Mouse (Mus musculus): ENCODE measurements at regions not wholly inside any gene's neighbourhood (a gene's known extent, or its start where the extent isn't known, plus 50 kb on each side); places are given as distances from the start of the nearest gene placed in this dataset.
A peak's percentile ranks its signal among the peaks of the same experiment; 100 is the strongest.

GRCm38 (mm10) chr4:153114998-153115397 lies 367.6 kb downstream of the Ajap1 start:
- Histone ChIP-seq H3K27me3 (replicated peaks; ENCODE audit: control insufficient read depth, insufficient read depth, low read length) (no peaks in the 10 kb centered on the region), H3K36me3 (ENCODE audit: control insufficient read depth, insufficient read depth, low read length) (no peaks in the 10 kb centered on the region), H3K4me3 (ENCODE audit: low read length) (no peak overlapping the region), H3K27ac (ENCODE audit: low read depth, low read length) (no peak overlapping the region), H3K4me2 (ENCODE audit: low read length) (no peak overlapping the region), H3K9me3 (ENCODE audit: control insufficient read depth, low read length) (peaks cover 2% of the 10 kb centered on the region; the same call in 1 of the 2 replicates), H3K4me1 (ENCODE audit: control insufficient read depth, insufficient read depth, low read depth, low read length) (peaks cover 2% of the 10 kb centered on the region; the same call in 1 of the 2 replicates), H3K9ac (ENCODE audit: low read depth, low read length) (no peak overlapping the region)
- no peak for ATAC-seq
- 49% methylated on average over 7 of the region's 7 CpGs for WGBS

DNA sequence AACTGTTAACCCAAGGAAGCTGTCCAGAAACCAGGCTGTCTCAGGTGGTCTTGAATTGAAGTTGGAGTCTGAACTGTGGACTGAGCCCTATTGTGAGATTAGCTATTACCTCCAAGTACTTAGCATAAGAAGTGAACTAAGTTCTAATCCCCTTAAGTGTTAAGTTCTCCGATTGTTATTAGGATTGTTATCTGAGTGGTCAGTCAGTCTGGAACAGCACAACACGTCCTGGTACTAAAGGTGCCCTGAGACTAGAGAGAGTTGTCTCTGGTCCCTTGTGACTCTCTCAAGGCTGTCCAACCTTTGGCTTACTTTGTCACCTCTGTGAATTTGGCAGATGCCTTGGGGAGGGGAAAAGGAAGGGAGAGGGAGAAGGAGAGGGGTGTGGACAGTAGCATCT lies 369.0 kb downstream of the Ajap1 start:
- Histone ChIP-seq H3K4me3 (ENCODE audit: low read length) (no peak overlapping the region), H3K9me3 (ENCODE audit: control insufficient read depth, low read length) (peaks cover 2% of the 10 kb centered on the region; the same call in 1 of the 2 replicates), H3K9ac (ENCODE audit: low read depth, low read length) (no peak overlapping the region)

DNA sequence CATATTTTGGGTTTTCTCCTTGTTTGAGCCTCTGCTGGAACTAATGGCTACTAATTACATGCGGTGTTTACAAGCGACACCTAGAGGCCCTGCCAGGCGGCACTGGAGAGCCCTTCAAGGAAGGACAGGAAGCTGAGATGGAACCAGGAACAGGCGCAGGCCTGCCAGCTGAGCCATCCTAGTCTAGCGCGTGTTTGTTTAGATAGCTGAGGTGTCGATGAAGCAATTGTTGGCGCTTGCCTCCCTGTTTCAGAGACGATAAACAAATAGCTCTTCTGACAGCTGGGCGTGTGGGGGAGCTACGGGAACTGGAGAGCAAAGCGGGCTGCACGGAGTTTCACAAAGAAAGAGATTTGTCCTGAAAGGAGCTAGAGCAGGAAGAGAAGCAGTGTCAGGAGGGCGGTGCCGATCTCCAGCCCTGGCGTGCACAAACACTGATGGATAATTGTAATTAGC lies 372.3 kb downstream of the Ajap1 start:
- Histone ChIP-seq H3K36me3 (ENCODE audit: control insufficient read depth, insufficient read depth, low read length) (no peaks in the 10 kb centered on the region), H3K4me1 (ENCODE audit: control insufficient read depth, insufficient read depth, low read depth, low read length) (no peaks in the 10 kb centered on the region), H3K27me3 (replicated peaks; ENCODE audit: control insufficient read depth, insufficient read depth, low read length) (no peaks in the 10 kb centered on the region), H3K4me3 (ENCODE audit: low read length) (no peak overlapping the region), H3K9me3 (ENCODE audit: control insufficient read depth, low read length) (no peaks in the 10 kb centered on the region; the same call in 1 of the 2 replicates), H3K27ac (ENCODE audit: low read depth, low read length) (no peak overlapping the region), H3K4me2 (ENCODE audit: low read length) (no peak overlapping the region), H3K9ac (ENCODE audit: low read depth, low read length) (no peak overlapping the region)
- peak; percentile 40; the same call in 1 of the 2 replicates for ATAC-seq
- 39% methylated on average over 16 of the region's 16 CpGs for WGBS

More for the DNA sequence above, 369.0 kb downstream of the Ajap1 start:
- no peak overlapping the region for H3K27ac ChIP-seq (ENCODE audit: low read depth, low read length)
- no peak overlapping the region for H3K4me2 ChIP-seq (ENCODE audit: low read length)
- 70% methylated on average over 2 of the region's 2 CpGs for WGBS
- H3K36me3 ChIP-seq (ENCODE audit: control insufficient read depth, insufficient read depth, low read length) = no peaks in the 10 kb centered on the region
- no peak for ATAC-seq
- no peaks in the 10 kb centered on the region for H3K4me1 ChIP-seq (ENCODE audit: control insufficient read depth, insufficient read depth, low read depth, low read length)
- H3K27me3 ChIP-seq (replicated peaks; ENCODE audit: control insufficient read depth, insufficient read depth, low read length) = no peaks in the 10 kb centered on the region

- Histone ChIP-seq H3K4me2 (ENCODE audit: low read length) (no peak overlapping the region), H3K4me1 (ENCODE audit: control insufficient read depth, insufficient read depth, low read depth, low read length) (no peaks in the 10 kb centered on the region), H3K27ac (ENCODE audit: low read depth, low read length) (no peak overlapping the region), H3K9ac (ENCODE audit: low read depth, low read length) (no peak overlapping the region), H3K36me3 (ENCODE audit: control insufficient read depth, insufficient read depth, low read length) (no peaks in the 10 kb centered on the region), H3K4me3 (ENCODE audit: low read length) (no peak overlapping the region), H3K9me3 (ENCODE audit: control insufficient read depth, low read length) (no peaks in the 10 kb centered on the region), H3K27me3 (replicated peaks; ENCODE audit: control insufficient read depth, insufficient read depth, low read length) (no peaks in the 10 kb centered on the region)
- ATAC-seq = no peak
- WGBS = 72% methylated on average over 12 of the region's 12 CpGs
Measured at GRCm38 (mm10) chr4:153098591-153098990, 384.0 kb downstream of the Ajap1 start.

DNA sequence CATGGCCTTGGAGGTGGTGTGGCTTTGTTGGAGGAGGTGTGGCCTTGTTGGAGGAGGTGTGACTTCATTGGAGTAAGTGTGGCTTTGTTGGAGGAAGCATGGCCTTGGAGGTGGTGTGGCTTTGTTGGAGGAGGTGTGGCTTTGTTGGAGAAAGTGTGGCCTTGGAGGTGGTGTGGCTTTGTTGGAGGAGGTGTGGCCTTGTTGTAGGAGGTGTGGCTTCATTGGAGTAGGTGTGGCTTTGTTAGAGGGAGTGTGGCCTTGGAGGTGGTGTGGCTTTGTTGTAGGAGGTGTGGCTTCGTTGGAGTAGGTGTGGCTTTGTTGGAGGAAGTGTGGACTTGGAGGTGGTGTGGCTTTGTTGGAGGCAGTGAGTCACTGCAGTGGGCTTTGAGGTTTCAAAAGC lies 385.0 kb downstream of the Ajap1 start:
- 100% methylated on average over 1 of the region's 1 CpGs for WGBS
- Histone ChIP-seq H3K4me1 (ENCODE audit: control insufficient read depth, insufficient read depth, low read depth, low read length) (no peaks in the 10 kb centered on the region), H3K4me2 (ENCODE audit: low read length) (no peak overlapping the region), H3K27me3 (replicated peaks; ENCODE audit: control insufficient read depth, insufficient read depth, low read length) (no peaks in the 10 kb centered on the region), H3K4me3 (ENCODE audit: low read length) (no peak overlapping the region), H3K36me3 (ENCODE audit: control insufficient read depth, insufficient read depth, low read length) (no peaks in the 10 kb centered on the region), H3K9me3 (ENCODE audit: control insufficient read depth, low read length) (no peaks in the 10 kb centered on the region), H3K9ac (ENCODE audit: low read depth, low read length) (no peak overlapping the region), H3K27ac (ENCODE audit: low read depth, low read length) (no peak overlapping the region)
- no peak for ATAC-seq

DNA sequence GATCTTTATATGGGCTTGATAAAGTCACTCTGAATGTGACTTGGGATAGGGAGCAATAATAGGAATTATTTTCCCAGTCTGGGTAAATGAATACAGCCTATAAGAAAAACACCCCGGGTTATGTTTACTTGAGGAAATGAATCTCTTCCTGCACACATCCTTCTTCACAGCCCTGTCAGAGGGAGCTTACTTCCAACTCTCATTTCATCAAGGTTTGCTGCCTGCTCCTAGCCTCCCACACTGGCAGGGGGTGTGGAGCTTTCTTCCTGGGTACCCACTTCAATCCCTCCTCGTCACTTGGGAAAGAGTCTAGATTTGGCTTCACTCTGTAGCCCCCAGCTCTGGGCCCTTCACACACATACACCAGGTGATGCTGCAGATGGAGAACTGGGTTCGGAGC lies 389.5 kb downstream of the Ajap1 start:
- no peak for ATAC-seq
- no peak overlapping the region for H3K4me2 ChIP-seq (ENCODE audit: low read length)
- H3K27ac ChIP-seq (ENCODE audit: low read depth, low read length) = no peak overlapping the region
- no peak overlapping the region for H3K4me3 ChIP-seq (ENCODE audit: low read length)
- H3K4me1 ChIP-seq (ENCODE audit: control insufficient read depth, insufficient read depth, low read depth, low read length) = no peaks in the 10 kb centered on the region
- no peaks in the 10 kb centered on the region for H3K27me3 ChIP-seq (replicated peaks; ENCODE audit: control insufficient read depth, insufficient read depth, low read length)
- H3K9me3 ChIP-seq (ENCODE audit: control insufficient read depth, low read length) = 0 out of 2 replicates have a peak, but pooled peaks cover 2% of the 10 kb centered on the region
- no peaks in the 10 kb centered on the region for H3K36me3 ChIP-seq (ENCODE audit: control insufficient read depth, insufficient read depth, low read length)
- WGBS = 80% methylated on average over 3 of the region's 3 CpGs
- no peak overlapping the region for H3K9ac ChIP-seq (ENCODE audit: low read depth, low read length)

DNA sequence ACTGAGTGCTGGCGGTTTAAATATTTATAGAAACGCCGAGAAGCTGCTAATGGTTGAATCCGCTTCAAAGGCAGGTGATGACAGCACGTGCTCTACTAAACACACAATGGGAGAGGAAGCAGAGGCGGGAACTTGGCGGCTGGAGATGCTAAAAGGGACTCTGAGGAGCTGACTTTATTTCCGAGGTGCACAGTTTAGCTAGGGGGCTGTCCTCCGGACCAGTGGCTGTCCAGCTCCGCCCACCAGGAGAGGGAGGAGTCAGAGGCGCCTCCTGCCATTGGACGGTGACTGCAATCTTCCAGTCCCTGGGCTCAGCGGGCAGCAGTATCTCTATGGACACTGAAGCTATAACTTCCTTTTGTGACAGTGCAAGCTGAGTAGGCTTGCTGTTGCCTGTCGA lies 400.4 kb downstream of the Ajap1 start:
- WGBS = 45% methylated on average over 14 of the region's 14 CpGs
- Histone ChIP-seq H3K27ac (ENCODE audit: low read depth, low read length) (no peak overlapping the region), H3K27me3 (replicated peaks; ENCODE audit: control insufficient read depth, insufficient read depth, low read length) (0 out of 2 replicates have a peak, but pooled peaks cover 2% of the 10 kb centered on the region), H3K36me3 (ENCODE audit: control insufficient read depth, insufficient read depth, low read length) (no peaks in the 10 kb centered on the region), H3K9ac (ENCODE audit: low read depth, low read length) (no peak overlapping the region), H3K9me3 (ENCODE audit: control insufficient read depth, low read length) (no peaks in the 10 kb centered on the region), H3K4me3 (ENCODE audit: low read length) (no peak overlapping the region), H3K4me1 (ENCODE audit: control insufficient read depth, insufficient read depth, low read depth, low read length) (no peaks in the 10 kb centered on the region; the same call in 1 of the 2 replicates), H3K4me2 (ENCODE audit: low read length) (no peak overlapping the region)
- ATAC-seq = no peak

- Histone ChIP-seq H3K4me1 (ENCODE audit: control insufficient read depth, insufficient read depth, low read depth, low read length) (peaks cover 4% of the 10 kb centered on the region; the same call in 1 of the 2 replicates), H3K4me3 (ENCODE audit: low read length) (no peak overlapping the region), H3K9me3 (ENCODE audit: control insufficient read depth, low read length) (no peaks in the 10 kb centered on the region), H3K27ac (ENCODE audit: low read depth, low read length) (no peak overlapping the region), H3K36me3 (ENCODE audit: control insufficient read depth, insufficient read depth, low read length) (no peaks in the 10 kb centered on the region), H3K27me3 (replicated peaks; ENCODE audit: control insufficient read depth, insufficient read depth, low read length) (no peaks in the 10 kb centered on the region), H3K4me2 (ENCODE audit: low read length) (no peak overlapping the region), H3K9ac (ENCODE audit: low read depth, low read length) (no peak overlapping the region)
- ATAC-seq = no peak
- 76% methylated on average over 3 of the region's 3 CpGs for WGBS
Measured at GRCm38 (mm10) chr4:153074590-153074989, 408.0 kb downstream of the Ajap1 start.

GRCm38 (mm10) chr4:153070190-153070745 lies 412.3 kb downstream of the Ajap1 start:
- WGBS = 43% methylated on average over 15 of the region's 15 CpGs
- no peaks in the 10 kb centered on the region for H3K27me3 ChIP-seq (replicated peaks; ENCODE audit: control insufficient read depth, insufficient read depth, low read length)
- H3K27ac ChIP-seq (ENCODE audit: low read depth, low read length) = no peak overlapping the region

More at GRCm38 (mm10) chr4:153070190-153070745, 412.3 kb downstream of the Ajap1 start:
- Histone ChIP-seq H3K4me2 (ENCODE audit: low read length) (no peak overlapping the region), H3K9me3 (ENCODE audit: control insufficient read depth, low read length) (no peaks in the 10 kb centered on the region), H3K4me1 (ENCODE audit: control insufficient read depth, insufficient read depth, low read depth, low read length) (peaks cover 4% of the 10 kb centered on the region; the same call in 1 of the 2 replicates), H3K4me3 (ENCODE audit: low read length) (no peak overlapping the region), H3K36me3 (ENCODE audit: control insufficient read depth, insufficient read depth, low read length) (no peaks in the 10 kb centered on the region), H3K9ac (ENCODE audit: low read depth, low read length) (no peak overlapping the region)
- ATAC-seq = no peak

Measured in hindbrain, embryonic 16.5 days (tissue).